29 mouse cellular contexts compared by ENCODE assay signal in genomic region chr5:103000572-103000971, GRCm38 (mm10).
DNase-seq lines count a peak whose midpoint lies in the region; ATAC-seq and TF ChIP-seq lines count a peak whose summit lies in the region.
"Had no signal": no experiment of that assay in that cellular context is flagged by ENCODE, and none has a peak within 500 bp of the region (broad histone marks: within the 10 kb centered on the region; RNA-seq: fewer than 3 reads in every experiment).

No protein-coding gene starts in this region.

- H3K4me2 ChIP-seq in kidney, embryonic 14.5 days (replicated peaks; ENCODE audit: low read depth, low read length) = no peak overlapping the region
- H3K4me2 ChIP-seq: heart, embryonic 13.5 days; hindbrain, embryonic 15.5 days; kidney, embryonic 15.5 days; midbrain, embryonic 12.5 days; neural tube, embryonic 12.5 days had no signal

- WGBS in cerebellum, adult 2 months = 9% methylated on average over 6 of the region's 6 CpGs
- WGBS in kidney, embryonic 14.5 days = 87% methylated on average over 6 of the region's 6 CpGs

- H3K27me3 ChIP-seq in cerebellum, adult 2 months (ENCODE audit: control insufficient read depth, insufficient read depth, low read length) = no peaks in the 10 kb centered on the region
- no peaks in the 10 kb centered on the region for H3K27me3 ChIP-seq in kidney, embryonic 14.5 days (ENCODE audit: control insufficient read depth, insufficient read depth, low read length)
- H3K27me3 ChIP-seq: CH12.LX; heart, embryonic 13.5 days; hindbrain, embryonic 15.5 days; kidney, embryonic 15.5 days; megakaryocyte, embryonic 14.5 days; midbrain, embryonic 12.5 days; neural tube, embryonic 12.5 days had no signal

- no peak overlapping the region for H3K4me3 ChIP-seq in cerebellum, adult 2 months (replicated peaks; ENCODE audit: insufficient read depth, low read depth, low read length)
- H3K4me3 ChIP-seq in kidney, embryonic 14.5 days (ENCODE audit: low read length) = no peak overlapping the region
- H3K4me3 ChIP-seq: heart, embryonic 13.5 days; hindbrain, embryonic 15.5 days; kidney, embryonic 15.5 days; megakaryocyte, embryonic 14.5 days; midbrain, embryonic 12.5 days; myocyte; neural tube, embryonic 12.5 days had no signal

- no peaks in the 10 kb centered on the region for H3K36me3 ChIP-seq in kidney, embryonic 14.5 days (ENCODE audit: control insufficient read depth, insufficient read depth, low read length)
- H3K36me3 ChIP-seq: heart, embryonic 13.5 days; hindbrain, embryonic 15.5 days; kidney, embryonic 15.5 days; midbrain, embryonic 12.5 days; neural tube, embryonic 12.5 days had no signal

- TF ChIP-seq POLR2A in cerebellum, adult 2 months (IDR thresholded peaks at IDR 0.05; ENCODE audit: borderline replicate concordance, insufficient read depth, low read length) = no peak

- no peak overlapping the region for H3K27ac ChIP-seq in cerebellum, adult 2 months (ENCODE audit: insufficient read depth, low read length)
- H3K27ac ChIP-seq in kidney, embryonic 14.5 days (ENCODE audit: low read depth, low read length) = no peak overlapping the region
- H3K27ac ChIP-seq: heart, embryonic 13.5 days; hindbrain, embryonic 15.5 days; kidney, embryonic 15.5 days; midbrain, embryonic 12.5 days; neural tube, embryonic 12.5 days; stomach, postnatal 0 days had no signal

- TF ChIP-seq CTCF in cerebellum, adult 2 months (IDR thresholded peaks at IDR 0.05; ENCODE audit: borderline replicate concordance, insufficient read depth, low read depth, low read length) = peak; percentile 59; the same call in 1 of the 2 replicates

- H3K9ac ChIP-seq in kidney, embryonic 14.5 days (ENCODE audit: low read depth, low read length) = no peak overlapping the region
- H3K9ac ChIP-seq: heart, embryonic 13.5 days; hindbrain, embryonic 15.5 days; kidney, embryonic 15.5 days; midbrain, embryonic 12.5 days; neural tube, embryonic 12.5 days had no signal

- DNase-seq in cerebellum, postnatal 4 days (ENCODE audit: low spot score in 2 of 2) = no peak
- DNase-seq in brain, adult 2 months (ENCODE audit: low read depth, low spot score) = peak; percentile 94
- peak; percentile 83 to 92 for DNase-seq in cerebellum, adult 2 months
- peak; percentile 82 to 89 for DNase-seq in cerebellum, postnatal 14 days
- no peak for DNase-seq in T-cell, adult 2 months (ENCODE audit: low spot score)
- no peak for DNase-seq in kidney, postnatal 10 days
- DNase-seq: adrenal gland, adult 8-10 months; heart, postnatal 10 days; kidney, adult 11 months; kidney, postnatal 36 days; layer of hippocampus, postnatal 36 days; liver; lung, postnatal 36 days; right cerebral cortex, postnatal 4 days; thymus, adult 18-20 months; thymus, postnatal 36 days had no signal

- ATAC-seq in cerebellum, adult (ENCODE audit: insufficient number of reproducible peaks, low FRiP score, low TSS enrichment) = peak; percentile 83
- no peak for ATAC-seq in kidney, embryonic 14.5 days (ENCODE audit: low FRiP score, low TSS enrichment)
- ATAC-seq: forebrain, embryonic 14.5 days; inflammation-experienced regulatory T-cells, adult 6 months had no signal

- H3K4me1 ChIP-seq in cerebellum, adult 2 months (ENCODE audit: control insufficient read depth, insufficient read depth, low read length) = peaks cover 15% of the 10 kb centered on the region
- H3K4me1 ChIP-seq in kidney, embryonic 14.5 days (ENCODE audit: control insufficient read depth, insufficient read depth, low read length) = no peaks in the 10 kb centered on the region
- H3K4me1 ChIP-seq: heart, embryonic 13.5 days; hindbrain, embryonic 15.5 days; kidney, embryonic 15.5 days; megakaryocyte, embryonic 14.5 days; midbrain, embryonic 12.5 days; neural tube, embryonic 12.5 days had no signal

- no peaks in the 10 kb centered on the region for H3K9me3 ChIP-seq in kidney, embryonic 14.5 days (ENCODE audit: control insufficient read depth, low read length)
- H3K9me3 ChIP-seq: heart, embryonic 13.5 days; hindbrain, embryonic 15.5 days; kidney, embryonic 15.5 days; midbrain, embryonic 12.5 days; neural tube, embryonic 12.5 days had no signal

Comparison
In these comparisons a context has a peak if more than half of its experiments do, and no peak if none do; other contexts are left out.
1. DNase-seq: peak in brain, adult 2 months (single experiment), cerebellum, adult 2 months (2 of 2) and cerebellum, postnatal 14 days (2 of 2); none in cerebellum, postnatal 4 days (0 of 2), T-cell, adult 2 months (single experiment) and kidney, postnatal 10 days (single experiment).